Mouse (Mus musculus) embryonic facial prominence, embryonic 11.5 days (tissue): ENCODE measurements around the gene Fam53b. TPM values are rescaled to one million over a fixed set of nuclear protein-coding genes. Genes with fewer than 3 reads are reported as not detected.
A peak's percentile ranks its signal among the peaks of the same experiment; 100 is the strongest.

Experiments used
- ATAC-seq: fragments of 200-750 bp; cut with Nextera tagmentation; replicated peaks from 2 replicates; pipeline ENCODE4 v1.8.0; 2017; ENCODE audit warnings: low read depth; ENCODE audit not compliant: insufficient number of reproducible peaks, low FRiP score, low TSS enrichment
- DNase-seq: peaks from one replicate; pipeline ENCODE4 v3.0.0-alpha.2; 2015; ENCODE audit warnings: low spot score
- H3K27ac ChIP-seq: fragments of 300-500 bp; sonication (generic); replicated peaks from 2 replicates; pipeline ENCODE4 v1.5.1; 2014; ENCODE audit warnings: mild to moderate bottlenecking, low read depth, low read length, control low read depth
- H3K27me3 ChIP-seq: fragments of 300-500 bp; sonication (generic); 2 replicates; pipeline ENCODE4 v1.6.1; 2014; ENCODE audit warnings: mild to moderate bottlenecking, low read length, moderate library complexity, mixed read lengths; ENCODE audit not compliant: control insufficient read depth, insufficient read depth
- H3K36me3 ChIP-seq: fragments of 300-500 bp; sonication (generic); replicated peaks from 2 replicates; pipeline ENCODE4 v1.6.1; 2014; ENCODE audit warnings: low read depth, mild to moderate bottlenecking, low read length, moderate library complexity, mixed read lengths; ENCODE audit not compliant: control insufficient read depth, insufficient read depth
- H3K4me1 ChIP-seq: fragments of 300-500 bp; sonication (generic); 2 replicates; pipeline ENCODE4 v1.6.1; 2014; ENCODE audit warnings: low read length, mixed read lengths; ENCODE audit not compliant: control insufficient read depth, insufficient read depth
- H3K4me2 ChIP-seq: fragments of 300-500 bp; sonication (generic); 2 replicates; pipeline ENCODE4 v1.6.1; 2014; ENCODE audit warnings: low read depth, mild to moderate bottlenecking, control low read depth, low read length, moderate library complexity
- H3K4me3 ChIP-seq: fragments of 300-500 bp; sonication (generic); 2 replicates; pipeline ENCODE4 v1.5.1; 2014; ENCODE audit warnings: low read depth, low read length, control low read depth
- H3K9ac ChIP-seq: fragments of 300-500 bp; sonication (generic); replicated peaks from 2 replicates; pipeline ENCODE4 v1.6.1; 2014; ENCODE audit warnings: mild to moderate bottlenecking, control low read depth, low read length
- H3K9me3 ChIP-seq: fragments of 300-500 bp; sonication (generic); replicated peaks from 2 replicates; pipeline ENCODE4 v1.6.1; 2016; ENCODE audit warnings: mild to moderate bottlenecking, low read length, inconsistent platforms, mixed read lengths; ENCODE audit not compliant: control insufficient read depth
- WGBS: fragments of 180-500 bp; shearing (Covaris S2); extraction: QIAGEN DNeasy Blood & Tissue Kit; methylation state at CpG from one replicate; pipeline ENCODE4 v1.1.7; 2014; 5-methylcytosine and 5-hydroxymethylcytosine counted together
- polyA plus RNA-seq: library from polyadenylated mRNA; unstranded; fragments of >200 nt; fragmentation: Nextera tagmentation; extraction: Ambion mirVana; gene quantifications from 2 replicates; pipeline ENCODE4 v1.2.1, GENCODE M21; 2014

The Fam53b gene
- polyA plus RNA-seq, 1 experiment from 2014 or later: 11.8 TPM

DNA sequence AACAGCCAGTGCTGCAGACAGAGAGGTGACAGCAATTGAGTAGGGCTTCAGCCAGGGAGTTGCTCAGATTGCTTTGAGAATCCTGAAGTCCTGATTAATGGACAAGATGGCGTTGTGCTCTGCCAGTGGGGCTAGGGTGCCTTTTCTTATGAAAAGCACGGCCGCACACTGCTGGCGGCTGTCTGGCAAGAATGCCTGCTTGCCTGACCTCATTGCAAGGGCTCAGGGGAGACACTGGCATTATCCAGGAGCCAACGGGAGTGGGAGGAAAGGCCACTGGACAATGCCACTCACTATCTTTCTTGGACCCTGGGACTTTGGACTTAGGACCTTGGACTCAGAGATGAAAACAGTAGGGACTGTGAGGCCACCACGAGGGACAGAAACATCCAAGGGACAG is 80.2 kb downstream of the Fam53b start:
- ATAC-seq (no peak), DNase-seq (no peak)
- Histone ChIP-seq H3K27me3 (no peaks in the 10 kb centered on the region), H3K36me3 (no peaks in the 10 kb centered on the region), H3K4me2 (no peak overlapping the region), H3K9ac (no peak overlapping the region), H3K4me3 (no peak overlapping the region), H3K4me1 (peaks cover 5% of the 10 kb centered on the region; the same call in 1 of the 2 replicates), H3K9me3 (no peaks in the 10 kb centered on the region), H3K27ac (no peak overlapping the region)
- WGBS: 76% methylated on average over 6 of the region's 6 CpGs

DNA sequence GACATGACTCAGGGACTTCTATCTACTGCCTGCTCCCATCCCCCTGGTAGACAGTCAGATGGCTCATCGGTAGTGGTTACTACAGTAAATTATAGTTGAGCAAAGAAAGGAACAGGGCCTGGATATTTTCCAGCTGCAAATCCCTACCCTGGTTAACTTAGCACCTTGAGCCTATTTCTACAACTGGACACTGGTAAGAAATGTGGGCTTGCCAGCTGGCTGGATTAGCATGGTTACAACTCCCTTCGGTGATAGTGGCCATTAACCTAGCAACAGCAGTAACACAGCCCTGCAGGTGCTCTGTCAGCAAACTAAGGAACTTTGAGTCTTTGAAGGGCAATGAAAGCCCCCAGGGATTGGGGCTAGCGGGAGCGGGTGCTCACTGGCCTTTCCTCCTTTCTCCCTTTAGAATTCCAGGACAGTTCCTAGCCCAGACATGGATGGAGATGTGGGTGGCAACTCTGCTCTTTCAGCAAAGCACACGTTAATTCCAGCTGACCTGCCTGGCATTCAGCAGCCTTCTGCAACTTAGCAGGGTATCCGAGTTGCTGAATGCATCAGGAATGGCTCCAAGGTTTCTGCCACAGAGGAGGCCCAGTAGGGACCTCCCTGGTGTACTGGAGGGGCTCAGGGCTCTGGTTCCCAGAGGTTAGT is 81.4 kb downstream of the Fam53b start:
- no peaks in the 10 kb centered on the region for H3K36me3 ChIP-seq
- no peak overlapping the region for H3K4me3 ChIP-seq
- peaks cover 5% of the 10 kb centered on the region; the same call in 1 of the 2 replicates for H3K4me1 ChIP-seq
- no peak for ATAC-seq
- no peak overlapping the region for H3K27ac ChIP-seq
- DNase-seq: no peak
- 67% methylated on average over 6 of the region's 6 CpGs for WGBS
- H3K9me3 ChIP-seq: no peaks in the 10 kb centered on the region
- H3K9ac ChIP-seq: no peak overlapping the region
- no peak overlapping the region for H3K4me2 ChIP-seq
- no peaks in the 10 kb centered on the region for H3K27me3 ChIP-seq

DNA sequence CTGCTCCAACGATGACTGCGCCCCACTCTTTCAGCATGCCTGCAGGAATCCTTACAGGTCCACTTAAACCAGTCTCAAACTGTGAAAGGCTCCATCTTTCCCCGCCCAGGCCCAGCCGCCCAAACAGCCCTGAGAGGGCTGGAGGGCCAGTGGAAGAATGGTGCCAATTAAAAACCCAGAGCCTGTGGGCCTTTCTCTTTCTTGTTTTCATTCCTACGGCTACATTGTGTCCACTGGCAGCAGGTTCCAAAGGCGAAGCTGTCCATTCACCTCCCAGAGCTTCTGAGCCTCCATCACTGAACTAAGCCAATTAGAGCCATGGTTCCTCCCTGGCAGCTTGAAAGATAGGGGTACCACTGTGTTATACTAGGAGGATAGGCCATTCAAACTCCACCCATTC is 82.1 kb downstream of the Fam53b start:
- Histone ChIP-seq H3K4me2 (no peak overlapping the region), H3K9ac (no peak overlapping the region), H3K27me3 (no peaks in the 10 kb centered on the region), H3K27ac (no peak overlapping the region), H3K9me3 (no peaks in the 10 kb centered on the region), H3K36me3 (no peaks in the 10 kb centered on the region), H3K4me1 (peaks cover 5% of the 10 kb centered on the region; the same call in 1 of the 2 replicates), H3K4me3 (no peak overlapping the region)
- DNase-seq (no peak), ATAC-seq (0 out of 2 replicates have a peak, but pooled peaks have one; percentile 20)
- WGBS: 48% methylated on average over 6 of the region's 6 CpGs

DNA sequence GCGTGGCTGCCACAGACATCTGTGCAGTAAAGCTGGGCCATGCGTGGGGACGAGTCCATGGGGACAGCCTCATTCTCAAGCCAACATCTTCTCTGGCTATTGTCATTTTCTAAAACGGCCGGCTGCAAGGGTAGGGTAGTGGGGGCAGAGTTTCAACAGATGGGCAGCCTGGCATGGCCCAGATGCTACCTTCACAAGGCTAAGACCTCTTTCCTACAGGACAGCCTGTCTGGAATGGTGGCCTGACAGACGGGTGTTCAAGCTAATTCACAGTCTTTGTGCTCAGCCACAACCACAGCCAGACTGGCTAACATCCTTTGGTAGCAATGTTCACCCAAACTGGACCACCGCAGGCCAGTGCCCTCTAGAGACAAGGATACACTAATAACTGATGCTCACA is 83.2 kb downstream of the Fam53b start:
- Histone ChIP-seq H3K36me3 (no peaks in the 10 kb centered on the region), H3K4me3 (no peak overlapping the region), H3K9me3 (no peaks in the 10 kb centered on the region), H3K27me3 (no peaks in the 10 kb centered on the region), H3K27ac (0 out of 2 replicates have a peak overlapping the region, but pooled peaks have one; percentile 35), H3K4me1 (peaks cover under 1% of the 10 kb centered on the region; the same call in 1 of the 2 replicates), H3K9ac (no peak overlapping the region), H3K4me2 (no peak overlapping the region)
- no peak for DNase-seq
- no peak for ATAC-seq
- WGBS: 76% methylated on average over 7 of the region's 7 CpGs

DNA sequence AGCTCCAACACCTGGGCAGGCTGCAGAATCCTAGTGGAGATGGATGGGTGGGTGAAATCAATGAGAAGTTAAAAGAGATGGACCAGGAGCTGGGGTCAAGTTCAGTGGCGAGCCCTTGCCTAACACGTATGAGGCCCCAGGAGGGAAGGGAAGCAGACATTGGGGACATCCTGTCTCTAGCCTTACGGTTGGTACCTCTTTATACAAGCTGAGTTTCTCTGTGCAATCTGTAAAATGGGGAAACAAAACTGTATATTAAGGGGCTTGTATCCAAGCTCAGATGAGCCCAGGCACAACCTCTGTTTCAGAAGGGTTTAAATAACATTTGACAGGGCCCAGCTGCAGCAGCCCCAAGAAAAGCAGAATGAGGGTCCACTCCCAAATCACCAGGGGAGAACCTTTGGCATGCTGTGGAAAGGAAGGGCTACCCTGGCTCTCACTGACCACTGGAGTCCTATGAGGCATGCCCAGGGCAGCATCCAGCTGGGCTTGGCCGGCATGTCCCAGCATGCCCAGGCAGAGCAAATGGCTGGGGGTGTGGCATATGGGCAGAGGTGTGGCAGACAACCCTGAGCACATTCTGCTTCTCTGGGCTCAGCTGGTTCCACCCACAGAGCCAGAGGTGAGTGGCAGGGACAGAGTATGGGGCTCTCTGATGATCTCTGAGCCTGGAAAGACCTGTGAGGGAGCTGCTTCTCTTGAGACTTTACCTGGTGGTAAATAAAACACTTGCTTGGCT is 84.4 kb downstream of the Fam53b start:
- DNase-seq (no peak), ATAC-seq (no peak)
- Histone ChIP-seq H3K4me2 (no peak overlapping the region), H3K36me3 (no peaks in the 10 kb centered on the region), H3K4me3 (no peak overlapping the region), H3K9me3 (no peaks in the 10 kb centered on the region), H3K4me1 (no peaks in the 10 kb centered on the region), H3K27ac (no peak overlapping the region), H3K9ac (no peak overlapping the region), H3K27me3 (no peaks in the 10 kb centered on the region)
- 69% methylated on average over 4 of the region's 4 CpGs for WGBS

DNA sequence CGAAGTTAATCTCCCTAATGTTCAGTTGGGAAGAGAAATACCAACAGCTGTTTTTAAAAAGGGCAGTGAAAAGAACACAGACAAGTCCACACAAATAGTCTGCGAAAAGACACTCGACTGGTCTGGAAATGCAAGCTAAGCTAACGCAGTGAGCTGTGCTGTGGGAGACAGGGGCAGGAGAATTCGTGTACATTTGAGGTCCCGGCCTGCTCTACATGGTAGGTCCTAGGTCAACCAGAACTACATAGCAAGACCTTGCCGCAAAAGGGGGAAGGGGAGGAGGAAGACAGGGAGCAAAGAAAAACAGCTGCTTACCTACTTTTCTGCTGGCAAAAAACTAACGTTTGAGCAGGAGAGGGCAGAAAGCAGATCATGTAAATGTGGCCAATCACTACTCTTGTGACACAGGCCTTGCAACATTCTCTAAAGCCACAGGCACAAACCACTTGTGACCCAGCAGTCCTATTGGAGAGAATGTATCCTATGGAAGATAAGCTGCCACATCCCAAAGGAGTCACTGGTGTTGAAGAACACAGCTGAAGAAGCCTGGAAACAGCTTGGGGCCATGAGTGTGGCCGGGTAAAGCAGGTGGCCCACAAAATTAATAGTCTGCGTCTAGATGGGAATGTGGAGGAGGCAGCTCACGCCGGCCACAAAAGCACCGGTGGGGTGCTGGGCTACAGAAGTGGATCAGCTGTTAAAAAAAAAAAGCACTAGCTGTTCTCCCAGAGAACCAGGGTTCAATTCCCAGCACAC is 87.4 kb downstream of the Fam53b start:
- ATAC-seq (no peak), DNase-seq (no peak)
- Histone ChIP-seq H3K9ac (no peak overlapping the region), H3K27me3 (no peaks in the 10 kb centered on the region), H3K4me2 (no peak overlapping the region), H3K36me3 (no peaks in the 10 kb centered on the region), H3K4me3 (no peak overlapping the region), H3K27ac (no peak overlapping the region), H3K4me1 (no peaks in the 10 kb centered on the region), H3K9me3 (no peaks in the 10 kb centered on the region)
- WGBS: 80% methylated on average over 13 of the region's 13 CpGs

DNA sequence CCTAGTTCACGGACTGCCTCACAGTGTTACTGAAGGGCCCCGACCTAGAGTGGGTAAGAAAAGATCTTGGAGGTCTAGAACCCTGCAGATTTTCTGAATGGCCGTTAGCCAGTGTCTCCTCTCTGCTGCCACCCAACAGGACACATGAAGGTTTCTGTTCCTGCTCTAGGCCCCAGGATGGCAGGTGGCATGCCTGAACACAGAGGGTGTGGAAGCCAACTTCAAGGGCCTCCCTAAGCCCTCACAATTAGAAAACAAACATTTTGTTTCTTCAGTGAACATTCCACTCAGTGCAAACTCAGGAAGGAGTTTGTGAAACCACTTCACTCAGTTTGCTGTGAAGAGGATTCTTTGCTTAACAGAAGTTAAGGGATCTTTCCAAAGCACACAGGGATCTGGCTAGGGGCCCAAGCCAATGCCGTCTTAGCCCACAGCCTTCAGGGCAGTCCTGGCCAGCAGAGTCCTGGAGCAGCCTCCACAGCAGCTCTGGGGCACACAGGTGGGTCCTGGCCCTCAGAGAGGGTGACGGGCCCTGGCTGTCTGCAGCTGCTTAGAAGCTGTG is 89.1 kb downstream of the Fam53b start:
- no peak overlapping the region for H3K9ac ChIP-seq
- DNase-seq (no peak), ATAC-seq (no peak)
- no peak overlapping the region for H3K4me3 ChIP-seq
- H3K27ac ChIP-seq: no peak overlapping the region
- WGBS: 87% methylated on average over 5 of the region's 5 CpGs
- H3K4me2 ChIP-seq: no peak overlapping the region
- H3K36me3 ChIP-seq: no peaks in the 10 kb centered on the region
- no peaks in the 10 kb centered on the region for H3K27me3 ChIP-seq
- no peaks in the 10 kb centered on the region for H3K4me1 ChIP-seq
- H3K9me3 ChIP-seq: no peaks in the 10 kb centered on the region
